Mouse (Mus musculus) thymus, postnatal 25 days (tissue): ENCODE measurements around the gene Xpo6.

Experiments
- DNase-seq: peaks from one replicate; pipeline ENCODE4 v3.0.0; 2022

The Xpo6 gene

DNA sequence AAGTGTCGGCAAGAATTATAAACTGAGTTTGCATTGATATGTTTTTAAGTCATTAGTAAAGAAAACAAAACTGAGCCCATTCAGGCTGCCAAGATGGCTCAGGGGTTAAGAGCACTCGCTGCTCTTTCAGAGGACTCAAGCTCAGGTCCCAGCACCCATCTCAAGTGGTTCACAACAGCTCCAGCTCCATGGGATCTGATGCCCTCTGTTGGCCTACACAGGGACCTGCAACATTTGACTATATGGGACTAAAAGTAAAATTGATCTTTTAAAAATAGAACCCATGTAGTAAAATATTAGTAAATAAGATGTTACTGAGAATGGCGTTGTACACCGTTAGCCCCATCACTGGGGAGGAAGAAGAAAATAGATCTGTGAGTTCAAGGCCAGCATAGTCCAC, 130.0 kb downstream of the Xpo6 start:
- DNase-seq = no peak

DNA sequence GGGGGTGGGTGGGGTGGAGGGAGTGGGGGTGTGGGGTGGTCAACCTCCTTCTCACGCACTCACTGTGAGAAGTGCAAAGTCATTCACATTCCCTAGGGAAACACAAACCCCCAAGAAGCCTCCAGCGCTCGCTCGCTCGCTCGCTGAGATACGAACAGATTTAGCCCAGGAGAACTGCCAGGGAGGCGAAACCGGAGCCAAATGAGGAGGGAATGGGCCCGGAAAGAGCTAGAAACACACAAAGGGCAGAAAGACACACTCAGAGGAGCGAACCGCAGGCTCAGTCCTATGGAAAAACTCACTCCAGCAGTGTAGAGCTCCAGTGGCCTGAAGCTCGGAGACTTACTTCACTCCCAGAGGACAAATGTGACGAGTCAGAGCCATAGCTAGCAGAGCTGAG, 133.5 kb downstream of the Xpo6 start:
- DNase-seq = no peak

DNA sequence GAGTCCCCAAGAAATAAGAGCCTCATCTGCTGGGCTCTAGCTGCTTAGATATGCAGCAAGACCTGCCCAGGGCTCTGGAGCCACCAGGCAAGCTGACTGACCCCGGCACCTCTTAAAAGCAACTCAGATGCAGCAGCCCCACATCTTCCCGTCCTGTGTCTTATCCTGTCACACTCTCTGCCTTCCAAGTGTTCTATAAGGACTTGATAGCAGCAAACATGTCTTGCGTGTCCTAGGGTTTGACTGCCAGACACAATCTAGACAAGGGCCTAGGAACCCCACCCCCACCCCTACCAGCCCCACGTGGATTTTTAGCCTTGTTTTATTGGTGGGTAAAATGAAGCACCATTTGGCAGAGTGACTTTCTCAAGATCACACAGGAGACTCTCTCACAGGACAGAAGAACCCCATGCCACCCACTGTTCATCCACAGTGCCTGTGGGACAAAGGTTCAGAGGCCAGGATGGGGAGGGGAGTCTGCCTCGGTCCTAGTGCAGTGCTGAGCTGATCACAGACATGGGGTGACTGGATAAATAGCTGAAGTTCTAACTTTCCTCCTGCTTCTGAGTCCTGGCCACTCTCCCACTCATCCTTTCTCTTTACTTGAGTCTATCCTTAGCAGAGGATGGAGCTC, 134.9 kb downstream of the Xpo6 start:
- no peak for DNase-seq

DNA sequence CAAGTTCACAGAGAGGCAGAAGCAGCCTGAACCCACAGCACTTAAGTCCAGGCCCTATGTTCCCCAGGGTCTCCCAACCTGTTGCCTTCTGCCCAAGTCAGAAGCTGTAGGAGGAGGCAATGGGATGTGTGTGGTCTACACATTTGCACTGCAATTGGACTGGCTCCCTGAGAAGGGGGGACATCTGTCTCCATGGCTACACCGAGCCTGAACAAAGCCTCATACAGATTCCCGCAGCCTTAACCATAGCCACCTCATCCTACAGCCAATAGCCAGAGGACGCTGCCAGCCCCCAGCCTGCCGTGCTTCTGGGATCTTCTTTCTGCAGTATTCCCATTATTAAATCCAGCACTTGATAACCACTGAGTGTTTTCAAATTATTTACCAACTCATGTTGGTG, 138.1 kb downstream of the Xpo6 start:
- DNase-seq = no peak

DNA sequence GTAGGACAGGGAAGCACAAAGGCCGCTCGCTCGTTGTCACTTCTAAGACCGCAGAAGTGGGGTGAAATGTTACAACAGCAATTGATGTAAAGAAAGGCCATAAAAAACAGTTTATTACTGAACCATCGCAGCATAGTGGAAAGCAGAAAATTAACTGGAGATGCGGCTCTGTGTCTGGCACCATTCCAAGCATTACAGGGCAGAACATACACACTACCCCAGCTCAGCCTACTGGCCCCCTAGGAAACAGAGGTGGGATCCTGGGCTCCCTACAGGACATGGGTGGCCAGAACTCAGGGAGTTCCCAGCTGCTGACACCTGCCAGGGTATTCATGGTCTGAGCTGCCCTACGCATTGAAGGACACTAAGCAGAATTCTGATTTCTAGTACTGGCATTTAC, 141.4 kb downstream of the Xpo6 start:
- DNase-seq = no peak

DNA sequence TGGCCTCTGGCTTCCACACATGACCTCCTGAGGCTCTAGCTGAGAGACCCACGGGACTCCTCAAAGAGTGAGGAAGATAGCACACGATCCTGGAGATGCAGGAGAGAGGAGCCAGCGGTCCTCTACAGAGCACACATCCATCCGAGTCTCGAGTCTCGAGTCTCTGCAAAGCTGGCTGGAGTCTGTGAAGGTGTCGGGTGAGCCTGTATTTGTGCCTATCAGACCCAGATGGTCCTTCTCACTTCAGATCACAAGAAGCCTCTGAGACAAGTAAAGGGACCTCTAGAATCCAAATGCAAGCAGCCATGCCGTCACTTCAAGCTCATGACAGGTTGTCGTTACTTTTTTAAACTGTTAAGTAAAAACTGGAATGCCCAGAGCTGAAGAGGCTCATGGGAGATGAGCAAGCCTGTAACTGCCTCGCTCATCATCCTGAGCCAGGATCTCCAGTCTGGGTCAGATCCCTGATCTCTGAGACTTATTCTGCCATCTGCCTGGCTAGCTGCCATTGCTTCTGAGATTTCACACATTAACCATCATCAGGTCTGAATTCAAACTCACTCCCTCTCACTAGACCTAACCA, 142.9 kb downstream of the Xpo6 start:
- no peak for DNase-seq

DNA sequence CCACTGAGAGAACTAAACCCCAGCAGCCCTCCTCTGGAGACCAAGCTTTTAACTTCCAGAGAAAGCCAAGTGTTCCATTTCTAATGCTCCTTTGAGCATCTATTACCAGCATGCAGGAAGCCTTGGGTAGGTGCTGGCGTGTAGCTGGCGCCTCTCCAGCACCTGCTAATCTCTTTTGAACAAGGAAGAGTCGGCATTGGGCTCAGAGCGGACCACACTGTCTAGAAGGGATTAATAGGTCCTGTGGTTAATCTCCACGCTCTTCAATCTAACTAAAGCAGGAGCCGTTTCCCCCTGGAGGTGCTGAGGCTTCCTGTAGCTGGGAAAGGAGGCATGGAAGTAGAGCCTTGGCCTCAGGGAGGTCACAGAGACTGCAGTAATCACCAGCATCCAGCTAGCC, 145.7 kb downstream of the Xpo6 start:
- DNase-seq = no peak

DNA sequence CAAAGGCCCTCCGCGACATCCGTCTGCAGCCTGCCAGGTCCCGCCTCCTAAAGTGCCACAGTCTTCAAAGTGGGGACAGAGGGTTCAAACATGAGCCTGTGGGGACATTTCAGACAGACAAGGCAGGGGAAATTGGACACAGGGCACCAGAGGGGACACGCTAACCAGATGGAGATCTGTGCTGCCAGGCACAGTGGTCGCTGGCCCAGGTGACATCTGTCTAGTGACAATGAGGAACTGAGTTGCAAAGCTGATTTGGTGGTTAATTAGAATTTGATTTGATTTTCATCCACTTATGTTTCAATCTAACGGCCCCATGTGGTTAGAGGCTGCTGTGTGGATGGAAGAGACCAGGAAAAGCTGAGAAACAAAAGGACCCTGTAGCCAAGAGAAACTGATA, 146.7 kb downstream of the Xpo6 start:
- DNase-seq = no peak

DNA sequence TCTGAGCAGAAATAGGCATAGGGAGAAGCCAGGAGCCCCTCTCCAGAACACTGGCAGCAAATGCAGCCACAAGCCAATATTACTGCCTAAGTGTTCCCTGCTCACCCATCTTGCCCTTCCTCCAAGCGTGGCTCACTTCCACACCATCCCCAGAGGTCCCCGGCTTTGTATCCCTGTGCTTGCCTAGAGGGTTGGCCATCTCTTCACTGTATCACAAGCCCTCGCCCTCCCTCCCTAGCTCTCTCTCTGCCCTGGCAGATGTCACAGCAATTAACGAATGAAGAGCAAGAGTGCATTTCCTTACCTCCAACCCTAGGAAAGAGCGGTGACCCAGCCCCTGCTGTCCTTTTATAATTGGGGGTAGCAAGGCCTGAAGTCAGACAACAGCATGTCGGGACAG, 148.4 kb downstream of the Xpo6 start:
- DNase-seq = no peak
